Mouse (Mus musculus): ENCODE measurements around the gene Arhgap11a.

DNA sequence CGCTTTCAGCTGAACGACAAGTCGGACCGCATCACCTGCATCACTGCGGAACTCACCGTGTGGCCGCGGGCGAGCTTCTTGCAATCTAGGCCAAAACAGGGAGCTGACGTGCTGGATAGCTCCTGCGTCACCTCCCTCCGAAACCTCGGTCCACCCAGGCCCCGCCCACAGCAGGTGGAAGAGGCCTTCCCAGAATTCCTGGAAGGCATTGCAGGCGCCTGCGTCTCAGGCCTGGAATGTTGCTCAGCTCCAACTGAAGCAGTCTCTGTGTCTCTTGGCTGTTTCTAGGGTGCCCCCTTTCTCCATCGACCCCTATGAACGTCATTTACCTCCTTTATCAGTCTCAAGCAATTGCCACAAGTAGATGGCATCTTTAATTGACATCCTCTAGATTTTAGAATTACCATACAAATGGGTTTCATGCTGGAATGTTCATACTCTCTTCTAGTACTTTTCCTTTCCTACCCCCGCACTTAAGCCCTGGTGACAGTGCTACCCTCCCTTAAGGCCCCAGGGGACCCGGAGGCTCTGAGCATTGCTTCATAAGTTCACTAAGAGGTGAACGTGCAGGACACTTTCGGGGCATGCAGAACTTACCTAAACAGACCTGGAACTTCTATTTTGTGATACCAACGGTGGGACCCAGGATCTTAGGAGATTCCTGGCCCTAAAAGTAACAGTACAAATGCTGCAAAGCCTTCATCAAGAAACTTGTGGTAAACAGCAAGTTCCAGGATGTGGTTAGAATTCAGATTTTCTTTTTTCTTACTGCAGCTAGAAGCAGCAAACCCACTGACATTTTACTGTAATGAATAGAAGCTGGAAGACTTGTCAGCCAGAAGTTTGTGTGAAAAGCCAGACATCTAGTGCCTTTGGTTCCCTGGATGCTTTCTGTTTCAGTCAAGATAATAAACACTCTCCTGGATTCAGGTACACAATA is 19.2 kb downstream of the Arhgap11a start, which contains the start of gene Scg5:
- TF ChIP-seq CTCF (IDR thresholded peaks at IDR 0.05; ENCODE audit: extremely low read depth, insufficient read length, insufficient replicate concordance, low read depth, low read length), result no peak
- no peak for TF ChIP-seq POLR2A (IDR thresholded peaks at IDR 0.05; ENCODE audit: low read depth, low read length)

Measured in small intestine, adult 2 months (tissue).